ENCODE assay signal across 13 mouse cellular contexts in the genomic region with DNA sequence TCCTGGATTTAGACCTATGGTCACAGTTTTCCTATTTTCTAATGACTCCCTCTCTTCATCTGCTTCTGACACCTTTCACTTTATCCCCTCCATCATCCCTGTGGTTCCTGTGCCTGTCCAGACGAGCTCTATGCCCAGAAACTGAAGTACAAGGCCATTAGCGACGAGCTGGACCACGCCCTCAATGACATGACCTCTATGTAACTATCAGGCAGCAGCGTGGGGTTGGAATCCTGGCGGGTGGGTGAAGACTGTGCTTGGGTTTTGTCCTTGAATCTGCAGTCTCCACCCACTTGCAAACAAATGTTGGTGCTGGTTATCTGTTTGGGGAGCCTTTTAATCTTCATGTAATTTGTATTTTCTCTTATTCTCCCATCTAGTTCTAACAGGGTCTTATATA. TPM values are rescaled to one million over a fixed set of nuclear protein-coding genes. Genes with fewer than 3 reads are reported as not detected.
"Had no signal": no experiment of that assay in that cellular context is flagged by ENCODE, and none has a peak within 500 bp of the region (broad histone marks: within the 10 kb centered on the region; RNA-seq: fewer than 3 reads in every experiment).

No protein-coding gene starts in this region.

- DNase-seq: kidney, adult 9 months; kidney, postnatal 14 days; kidney, postnatal 4 days; left cerebral cortex, postnatal 4 days; liver, postnatal 0 days; lung, embryonic 14.5 days; retina, postnatal 1 day; right cerebral cortex, postnatal 25 days; spleen, adult 18-20 months; thymus, adult 2 months; thymus, postnatal 14 days; thymus, postnatal 4 days had no signal

RNA-seq across cellular contexts. Expression of gene Nup210l, which starts 13.0 kb away (rescaled TPM):
- polyA plus RNA-seq: macrophage had no signal
